Mouse (Mus musculus) liver, embryonic 13.5 days (tissue): ENCODE measurements around the gene Chrnb1. TPM values are rescaled to one million over a fixed set of nuclear protein-coding genes. Genes with fewer than 3 reads are reported as not detected.
A peak's percentile ranks its signal among the peaks of the same experiment; 100 is the strongest.

Experiments
- ATAC-seq: fragments of 200-750 bp; cut with Nextera tagmentation; 2 replicates; pipeline ENCODE4 v1.8.0; 2017; ENCODE audit warnings: low read depth, mild to moderate bottlenecking, moderate number of reproducible peaks, moderate library complexity
- DNase-seq: peaks from one replicate; pipeline ENCODE4 v3.0.0; 2022
- H3K27ac ChIP-seq: fragments of 300-500 bp; sonication (generic); 2 replicates; pipeline ENCODE4 v1.5.1; 2015; ENCODE audit warnings: moderate library complexity, mild to moderate bottlenecking, inconsistent platforms
- H3K27me3 ChIP-seq: fragments of 300-500 bp; sonication (generic); 2 replicates; pipeline ENCODE4 v1.6.1; 2015; ENCODE audit warnings: mild to moderate bottlenecking, inconsistent platforms
- H3K36me3 ChIP-seq: fragments of 300-500 bp; sonication (generic); 2 replicates; pipeline ENCODE4 v1.6.1; 2015; ENCODE audit warnings: mild to moderate bottlenecking, inconsistent platforms
- H3K4me1 ChIP-seq: fragments of 300-500 bp; sonication (generic); replicated peaks from 2 replicates; pipeline ENCODE4 v1.6.1; 2015; ENCODE audit warnings: inconsistent platforms
- H3K4me2 ChIP-seq: fragments of 300-500 bp; sonication (generic); 2 replicates; pipeline ENCODE4 v1.6.1; 2015; ENCODE audit warnings: inconsistent platforms, mild to moderate bottlenecking, moderate library complexity
- H3K4me3 ChIP-seq: fragments of 300-500 bp; sonication (generic); replicated peaks from 2 replicates; pipeline ENCODE4 v1.5.1; 2015; ENCODE audit warnings: mild to moderate bottlenecking, inconsistent platforms
- H3K9ac ChIP-seq: fragments of 300-500 bp; sonication (generic); 2 replicates; pipeline ENCODE4 v1.6.1; 2015; ENCODE audit warnings: mild to moderate bottlenecking, inconsistent platforms
- H3K9me3 ChIP-seq: fragments of 300-500 bp; sonication (generic); replicated peaks from 2 replicates; pipeline ENCODE4 v1.6.1; 2016; ENCODE audit warnings: inconsistent platforms
- WGBS: fragments of 180-500 bp; shearing (Covaris S2); methylation state at CpG from one replicate; pipeline ENCODE4 v1.1.7; 2015; ENCODE audit not compliant: insufficient replicate concordance; 5-methylcytosine and 5-hydroxymethylcytosine counted together
- polyA plus RNA-seq: library from polyadenylated mRNA; unstranded; fragments of >200 nt; fragmentation: Nextera tagmentation; extraction: Ambion mirVana; gene quantifications from 2 replicates; pipeline ENCODE4 v1.2.1, GENCODE M21; 2015

Chrnb1 gene
- polyA plus RNA-seq, 1 experiment from 2014 or later = 0.59 TPM

DNA sequence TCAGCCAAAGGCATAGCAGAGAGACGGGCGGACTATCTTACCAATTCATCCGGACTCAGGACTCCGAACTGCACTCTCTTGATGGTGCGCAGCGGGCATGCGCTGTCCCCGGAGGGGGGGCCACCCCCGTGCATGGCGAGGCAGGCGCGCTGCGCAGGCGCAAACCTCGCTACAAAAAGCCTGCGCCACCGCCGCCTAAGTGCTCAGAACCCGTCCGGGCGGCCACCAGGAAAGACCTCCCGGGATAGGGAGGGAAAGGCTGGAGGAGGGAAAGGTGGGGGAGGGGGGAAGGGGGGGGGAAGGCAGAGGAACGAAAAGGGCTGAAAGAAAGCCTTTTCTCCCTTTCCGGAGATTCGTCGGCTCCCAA is 37.7 kb downstream of the Chrnb1 start:
- H3K4me2 ChIP-seq = peak overlapping the region; percentile 90
- H3K9me3 ChIP-seq = no peaks in the 10 kb centered on the region
- DNase-seq (peak; percentile 93), ATAC-seq (peak; percentile 81)
- H3K27me3 ChIP-seq = no peaks in the 10 kb centered on the region
- peak overlapping the region; percentile 71 for H3K4me3 ChIP-seq
- H3K4me1 ChIP-seq = peaks cover 61% of the 10 kb centered on the region
- peak overlapping the region; percentile 87 for H3K9ac ChIP-seq
- WGBS = 1% methylated on average over 26 of the region's 26 CpGs
- H3K36me3 ChIP-seq = peaks cover 11% of the 10 kb centered on the region
- H3K27ac ChIP-seq = peak overlapping the region; percentile 99

DNA sequence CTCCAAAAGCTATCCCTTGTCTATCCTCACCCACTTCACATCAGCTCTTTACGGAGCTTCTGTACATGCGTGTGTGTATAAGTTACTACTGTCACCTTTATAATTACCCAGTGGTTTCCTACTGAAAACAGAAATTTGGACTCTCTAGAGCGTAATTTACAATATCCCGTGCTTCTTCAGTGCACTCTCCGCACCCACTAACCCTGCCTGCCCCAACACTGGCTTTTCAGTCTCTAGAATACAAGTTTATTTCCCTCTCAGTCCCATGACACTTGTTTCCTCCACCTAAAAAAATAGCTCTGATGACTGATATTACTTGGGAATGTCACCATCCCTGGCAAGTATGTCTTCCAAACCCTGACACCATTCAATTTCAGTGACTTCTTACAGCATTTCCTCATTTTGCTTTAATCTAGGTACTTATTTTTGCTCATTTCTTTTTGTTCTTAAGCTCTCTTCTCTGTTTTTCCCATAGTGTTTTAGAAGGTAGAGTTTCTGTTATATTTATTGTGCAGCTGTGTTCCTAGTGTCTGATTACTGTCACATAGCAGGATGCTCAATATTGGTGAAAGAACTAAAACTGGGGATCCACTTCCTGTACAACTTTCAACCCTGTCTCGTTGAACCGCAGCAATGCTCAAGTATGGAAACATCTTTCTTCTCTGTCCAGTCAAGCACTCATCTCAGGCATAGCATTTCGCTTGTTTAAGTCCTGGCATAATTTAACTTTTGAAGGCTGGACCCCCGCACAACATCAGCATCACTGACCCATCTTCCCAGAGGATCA is 38.2 kb downstream of the Chrnb1 start:
- no peak for ATAC-seq
- peak overlapping the region; percentile 90 for H3K4me2 ChIP-seq
- H3K4me3 ChIP-seq = peak overlapping the region; percentile 71
- peak overlapping the region; percentile 87 for H3K9ac ChIP-seq
- H3K36me3 ChIP-seq = peaks cover 11% of the 10 kb centered on the region
- 41% methylated on average over 9 of the region's 9 CpGs for WGBS
- peak overlapping the region; percentile 99 for H3K27ac ChIP-seq
- H3K4me1 ChIP-seq = peaks cover 67% of the 10 kb centered on the region
- H3K27me3 ChIP-seq = no peaks in the 10 kb centered on the region
- DNase-seq = no peak
- H3K9me3 ChIP-seq = no peaks in the 10 kb centered on the region

DNA sequence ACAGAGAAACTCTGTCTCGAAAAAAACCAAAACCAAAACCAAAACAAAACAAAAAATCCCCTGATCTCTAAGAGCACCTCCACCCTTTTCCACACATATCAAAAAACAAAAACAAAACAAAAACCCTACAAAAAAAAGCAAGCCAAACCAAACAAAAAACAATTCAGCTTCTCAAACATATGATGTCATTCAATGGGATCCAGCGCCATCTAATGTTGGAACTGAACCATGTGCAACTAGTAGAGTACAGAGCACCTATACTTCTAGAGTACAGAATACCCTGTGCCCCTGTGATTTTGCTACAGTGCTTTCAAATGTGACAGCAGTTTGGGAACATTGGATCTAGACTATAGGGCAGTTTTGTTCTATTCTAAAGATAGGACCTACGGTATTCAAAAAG is 41.0 kb downstream of the Chrnb1 start:
- DNase-seq = peak; percentile 44
- H3K9ac ChIP-seq = no peak overlapping the region; the same call in 1 of the 2 replicates
- peak overlapping the region; percentile 43 for H3K4me3 ChIP-seq

DNA sequence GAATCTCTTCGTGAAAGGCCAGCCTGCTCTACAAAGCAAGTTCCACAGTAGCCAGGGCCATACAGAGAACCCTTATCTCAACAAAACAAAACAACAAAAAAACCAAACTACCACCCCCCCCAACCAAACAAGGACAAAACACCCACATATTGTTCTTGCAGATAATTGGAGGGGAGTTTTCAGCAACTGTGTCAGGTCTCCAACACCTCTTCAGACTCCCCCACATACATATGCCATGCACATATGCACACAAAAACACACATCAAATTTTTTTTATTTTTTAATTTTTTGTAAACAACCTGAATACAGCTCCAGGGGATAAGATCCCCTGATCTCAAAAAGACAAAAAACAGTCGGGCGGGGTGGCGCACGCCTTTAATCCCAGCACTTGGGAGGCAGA is 41.5 kb downstream of the Chrnb1 start:
- Histone ChIP-seq H3K9ac (no peak overlapping the region), H3K36me3 (peaks cover 13% of the 10 kb centered on the region), H3K4me1 (peaks cover 73% of the 10 kb centered on the region), H3K27me3 (no peaks in the 10 kb centered on the region), H3K4me2 (peak overlapping the region; percentile 17), H3K9me3 (no peaks in the 10 kb centered on the region), H3K4me3 (0 out of 2 replicates have a peak overlapping the region, but pooled peaks have one; percentile 8), H3K27ac (peak overlapping the region; percentile 19; the same call in 1 of the 2 replicates)
- 58% methylated on average over 5 of the region's 5 CpGs for WGBS
- no peak for ATAC-seq
- no peak for DNase-seq

More for the DNA sequence above, 41.0 kb downstream of the Chrnb1 start:
- no peak for ATAC-seq
- Histone ChIP-seq H3K4me2 (peak overlapping the region; percentile 90), H3K36me3 (peaks cover 13% of the 10 kb centered on the region), H3K27me3 (no peaks in the 10 kb centered on the region), H3K4me1 (peaks cover 75% of the 10 kb centered on the region), H3K27ac (peak overlapping the region; percentile 19; the same call in 1 of the 2 replicates), H3K9me3 (no peaks in the 10 kb centered on the region)
- 49% methylated on average over 3 of the region's 3 CpGs for whole genome bisulfite sequencing

DNA sequence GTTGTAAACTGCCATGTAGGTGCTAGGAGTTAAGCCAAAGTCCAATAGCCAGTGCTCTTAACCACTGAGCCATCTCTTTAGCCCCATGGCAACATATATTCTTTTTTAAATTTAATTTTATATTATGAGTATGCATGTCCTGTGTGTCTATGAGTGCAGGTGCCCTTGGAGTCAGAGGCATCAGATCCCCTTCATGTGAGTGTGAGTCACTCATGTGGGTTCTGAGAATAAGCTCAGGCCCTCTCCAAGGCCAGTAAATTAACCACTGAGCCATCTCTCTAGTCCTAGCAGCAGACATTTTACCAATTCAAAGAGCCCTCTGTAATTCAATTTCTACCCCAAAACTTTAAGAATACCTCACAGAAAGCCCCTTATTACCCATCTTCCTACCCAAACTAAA is 43.1 kb downstream of the Chrnb1 start:
- no peaks in the 10 kb centered on the region for H3K9me3 ChIP-seq
- H3K9ac ChIP-seq = peak overlapping the region; percentile 49; the same call in 1 of the 2 replicates

DNA sequence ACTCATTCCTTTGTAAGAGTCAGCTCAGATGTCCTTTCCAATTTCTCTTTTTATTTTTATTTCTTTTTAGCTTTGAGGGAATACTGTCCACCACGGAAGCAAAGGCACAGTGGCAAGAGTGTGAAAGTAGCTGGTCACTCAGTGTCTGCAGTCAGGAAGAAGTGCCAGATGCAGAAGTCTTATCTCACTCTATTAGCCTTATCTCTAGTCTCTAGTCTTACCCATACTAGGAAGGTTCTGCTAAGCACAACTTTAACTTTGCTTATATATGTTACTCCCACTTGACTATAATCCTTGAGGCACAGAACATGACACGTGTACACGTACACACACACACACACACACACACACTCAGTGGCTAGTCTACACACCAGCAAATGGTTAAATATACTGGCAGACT is 44.1 kb downstream of the Chrnb1 start:
- Histone ChIP-seq H3K4me3 (no peak overlapping the region), H3K27me3 (no peaks in the 10 kb centered on the region), H3K4me1 (peaks cover 64% of the 10 kb centered on the region), H3K27ac (no peak overlapping the region), H3K36me3 (peaks cover 29% of the 10 kb centered on the region), H3K4me2 (peak overlapping the region; percentile 37), H3K9me3 (no peaks in the 10 kb centered on the region), H3K9ac (peak overlapping the region; percentile 33; the same call in 1 of the 2 replicates)
- WGBS = 17% methylated on average over 3 of the region's 3 CpGs
- DNase-seq (no peak), ATAC-seq (peak; percentile 71)

More for the DNA sequence above, 43.1 kb downstream of the Chrnb1 start:
- peaks cover 18% of the 10 kb centered on the region for H3K36me3 ChIP-seq
- no peak overlapping the region; the same call in 1 of the 2 replicates for H3K4me3 ChIP-seq
- ATAC-seq (no peak), DNase-seq (no peak)
- H3K27ac ChIP-seq = peak overlapping the region; percentile 53
- peak overlapping the region; percentile 37 for H3K4me2 ChIP-seq
- no peaks in the 10 kb centered on the region for H3K27me3 ChIP-seq
- H3K4me1 ChIP-seq = peaks cover 75% of the 10 kb centered on the region

Other genes with a start within 250 kb of the Chrnb1 start
- 0.06 and 0.12 TPM in 2 replicates for gene Dnah2, start 246.8 kb downstream of the Chrnb1 start, polyA plus RNA-seq
- 0.75 and 0.85 TPM in 2 replicates for gene Efnb3, start 235.7 kb downstream of the Chrnb1 start, polyA plus RNA-seq
- gene Wrap53, start 215.7 kb downstream of the Chrnb1 start, polyA plus RNA-seq = 23.1 and 23.7 TPM in 2 replicates
- gene Trp53, start 215.6 kb downstream of the Chrnb1 start, polyA plus RNA-seq = 83.0 and 90.4 TPM in 2 replicates
- gene Atp1b2, start 190.0 kb downstream of the Chrnb1 start, polyA plus RNA-seq = 21.7 and 30.8 TPM in 2 replicates
- 33.4 and 34.8 TPM in 2 replicates for gene Shbg, start 178.0 kb downstream of the Chrnb1 start, polyA plus RNA-seq
- 11.6 and 12.3 TPM in 2 replicates for gene Sat2, start 173.9 kb downstream of the Chrnb1 start, polyA plus RNA-seq
- gene Fxr2, start 163.0 kb downstream of the Chrnb1 start, polyA plus RNA-seq = 7.9 and 8.2 TPM in 2 replicates
- gene Sox15, start 140.6 kb downstream of the Chrnb1 start, polyA plus RNA-seq = not detected in 2 replicates
- gene Mpdu1, start 133.3 kb downstream of the Chrnb1 start, polyA plus RNA-seq = 36.9 and 39.2 TPM in 2 replicates
- 17.3 and 17.4 TPM in 2 replicates for gene Cd68, start 129.8 kb downstream of the Chrnb1 start, polyA plus RNA-seq
- gene Eif4a1, start 123.5 kb downstream of the Chrnb1 start, polyA plus RNA-seq = 351 and 453 TPM in 2 replicates
- 37.3 and 38.6 TPM in 2 replicates for gene Senp3, start 113.9 kb downstream of the Chrnb1 start, polyA plus RNA-seq
- 0.10 TPM in 1 of 2 replicates, not detected in the other for gene Tnfsf13, start 110.2 kb downstream of the Chrnb1 start, polyA plus RNA-seq
- gene Tnfsf12, start 100.1 kb downstream of the Chrnb1 start, polyA plus RNA-seq = 2.1 and 2.6 TPM in 2 replicates
- 1.1 and 1.4 TPM in 2 replicates for gene Tnfsfm13, start 99.8 kb downstream of the Chrnb1 start, polyA plus RNA-seq
- gene Polr2a, start 37.3 kb downstream of the Chrnb1 start, polyA plus RNA-seq = 9.6 and 10.8 TPM in 2 replicates
- gene Slc35g3, start 34.0 kb downstream of the Chrnb1 start, polyA plus RNA-seq = not detected in 2 replicates
- gene Zbtb4, start 30.0 kb downstream of the Chrnb1 start, polyA plus RNA-seq = 0.38 and 0.43 TPM in 2 replicates
- gene Fgf11, start 5.9 kb upstream of the Chrnb1 start, polyA plus RNA-seq = 0.07 and 0.20 TPM in 2 replicates
- 0.46 and 0.50 TPM in 2 replicates for gene Tmem102, start 9.7 kb upstream of the Chrnb1 start, polyA plus RNA-seq
- gene Gm39566, start 19.4 kb upstream of the Chrnb1 start, polyA plus RNA-seq = not detected in 2 replicates
- not detected in 2 replicates for gene Spem2, start 22.5 kb upstream of the Chrnb1 start, polyA plus RNA-seq
- gene Spem1, start 26.2 kb upstream of the Chrnb1 start, polyA plus RNA-seq = not detected in 2 replicates
- 0.68 and 0.75 TPM in 2 replicates for gene Nlgn2, start 41.8 kb upstream of the Chrnb1 start, polyA plus RNA-seq
- gene Tmem256, start 42.6 kb upstream of the Chrnb1 start, polyA plus RNA-seq = 321 and 345 TPM in 2 replicates
- 28.0 and 29.9 TPM in 2 replicates for gene Plscr3, start 50.4 kb upstream of the Chrnb1 start, polyA plus RNA-seq
- gene Tnk1, start 62.8 kb upstream of the Chrnb1 start, polyA plus RNA-seq = 0.76 and 1.5 TPM in 2 replicates
- not detected in 2 replicates for gene Tmem95, start 82.1 kb upstream of the Chrnb1 start, polyA plus RNA-seq
- 0.89 and 1.3 TPM in 2 replicates for gene Kctd11, start 85.5 kb upstream of the Chrnb1 start, polyA plus RNA-seq
- 4.4 and 4.9 TPM in 2 replicates for gene Acap1, start 99.6 kb upstream of the Chrnb1 start, polyA plus RNA-seq
- 0.89 and 1.0 TPM in 2 replicates for gene 2810408A11Rik, start 105.0 kb upstream of the Chrnb1 start, polyA plus RNA-seq
- 2.3 and 2.8 TPM in 2 replicates for gene Neurl4, start 105.1 kb upstream of the Chrnb1 start, polyA plus RNA-seq
- 107 and 116 TPM in 2 replicates for gene Gps2, start 117.9 kb upstream of the Chrnb1 start, polyA plus RNA-seq
- gene Eif5a, start 126.0 kb upstream of the Chrnb1 start, polyA plus RNA-seq = 1,847 and 1,941 TPM in 2 replicates
- 0.28 and 0.30 TPM in 2 replicates for gene Ybx2, start 139.9 kb upstream of the Chrnb1 start, polyA plus RNA-seq
- gene Slc2a4, start 152.2 kb upstream of the Chrnb1 start, polyA plus RNA-seq = 14.2 TPM in 2 replicates
- 2.4 and 4.2 TPM in 2 replicates for gene Cldn7, start 168.8 kb upstream of the Chrnb1 start, polyA plus RNA-seq
- gene Ctdnep1, start 185.2 kb upstream of the Chrnb1 start, polyA plus RNA-seq = 8.7 and 10.1 TPM in 2 replicates
- gene Elp5, start 186.6 kb upstream of the Chrnb1 start, polyA plus RNA-seq = 84.9 and 86.9 TPM in 2 replicates
- gene Gabarap, start 195.2 kb upstream of the Chrnb1 start, polyA plus RNA-seq = 259 and 294 TPM in 2 replicates
- gene Phf23, start 199.8 kb upstream of the Chrnb1 start, polyA plus RNA-seq = 29.8 and 32.7 TPM in 2 replicates
- 6.4 and 7.4 TPM in 2 replicates for gene Dvl2, start 204.7 kb upstream of the Chrnb1 start, polyA plus RNA-seq
- gene Acadvl, start 219.5 kb upstream of the Chrnb1 start, polyA plus RNA-seq = 83.7 and 87.2 TPM in 2 replicates
- 1.1 and 1.2 TPM in 2 replicates for gene Dlg4, start 221.0 kb upstream of the Chrnb1 start, polyA plus RNA-seq